Mouse (Mus musculus): Measurements from ENCODE around the gene Cyp1a2. TPM values are rescaled to one million over a fixed set of nuclear protein-coding genes. Genes with fewer than 3 reads are reported as not detected.
A peak's percentile ranks its signal among the peaks of the same experiment; 100 is the strongest.

Gene Cyp1a2
- polyA plus RNA-seq, 1 experiment from 2014 or later: not detected

DNA sequence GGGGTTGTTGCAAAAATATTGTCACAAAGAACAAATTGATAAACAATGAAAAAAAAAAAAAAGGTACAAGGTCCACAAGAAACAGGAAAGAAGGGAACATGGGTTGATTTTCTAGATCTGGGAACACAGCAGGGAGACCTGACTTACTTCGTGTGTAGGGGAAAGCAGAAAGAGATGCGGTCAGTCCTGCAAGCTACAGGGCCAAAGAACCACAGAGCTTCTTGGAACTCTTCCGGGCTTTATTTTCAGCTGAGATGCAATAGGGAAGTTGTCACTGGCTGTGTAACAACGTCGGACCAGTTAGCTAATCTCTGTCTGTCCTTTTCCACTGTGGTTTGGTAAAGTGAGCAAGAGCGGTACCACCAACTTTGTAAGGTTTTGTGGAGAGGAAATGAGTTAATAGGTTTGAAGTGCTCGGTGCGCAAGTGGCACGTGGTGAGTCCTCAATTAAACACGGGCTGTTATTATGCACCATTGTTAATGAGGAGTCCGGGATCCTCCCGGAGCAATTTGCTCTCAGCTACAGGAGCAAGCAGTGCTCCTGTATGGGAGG is 36.9 kb downstream of the Cyp1a2 start:
- under 1% methylated on average over 12 of the region's 12 CpGs for WGBS (ENCODE audit: missing documents)
- H3K79me2 ChIP-seq (ENCODE audit: inconsistent target): peaks cover 34% of the 10 kb centered on the region
- H3K36me3 ChIP-seq (ENCODE audit: inconsistent target): 0 out of 2 replicates have a peak, but pooled peaks cover 3% of the 10 kb centered on the region
- H3K4me3 ChIP-seq (ENCODE audit: inconsistent target): peak overlapping the region; percentile 12; the same call in 1 of the 2 replicates
- peak overlapping the region; percentile 97 for H3K27ac ChIP-seq

DNA sequence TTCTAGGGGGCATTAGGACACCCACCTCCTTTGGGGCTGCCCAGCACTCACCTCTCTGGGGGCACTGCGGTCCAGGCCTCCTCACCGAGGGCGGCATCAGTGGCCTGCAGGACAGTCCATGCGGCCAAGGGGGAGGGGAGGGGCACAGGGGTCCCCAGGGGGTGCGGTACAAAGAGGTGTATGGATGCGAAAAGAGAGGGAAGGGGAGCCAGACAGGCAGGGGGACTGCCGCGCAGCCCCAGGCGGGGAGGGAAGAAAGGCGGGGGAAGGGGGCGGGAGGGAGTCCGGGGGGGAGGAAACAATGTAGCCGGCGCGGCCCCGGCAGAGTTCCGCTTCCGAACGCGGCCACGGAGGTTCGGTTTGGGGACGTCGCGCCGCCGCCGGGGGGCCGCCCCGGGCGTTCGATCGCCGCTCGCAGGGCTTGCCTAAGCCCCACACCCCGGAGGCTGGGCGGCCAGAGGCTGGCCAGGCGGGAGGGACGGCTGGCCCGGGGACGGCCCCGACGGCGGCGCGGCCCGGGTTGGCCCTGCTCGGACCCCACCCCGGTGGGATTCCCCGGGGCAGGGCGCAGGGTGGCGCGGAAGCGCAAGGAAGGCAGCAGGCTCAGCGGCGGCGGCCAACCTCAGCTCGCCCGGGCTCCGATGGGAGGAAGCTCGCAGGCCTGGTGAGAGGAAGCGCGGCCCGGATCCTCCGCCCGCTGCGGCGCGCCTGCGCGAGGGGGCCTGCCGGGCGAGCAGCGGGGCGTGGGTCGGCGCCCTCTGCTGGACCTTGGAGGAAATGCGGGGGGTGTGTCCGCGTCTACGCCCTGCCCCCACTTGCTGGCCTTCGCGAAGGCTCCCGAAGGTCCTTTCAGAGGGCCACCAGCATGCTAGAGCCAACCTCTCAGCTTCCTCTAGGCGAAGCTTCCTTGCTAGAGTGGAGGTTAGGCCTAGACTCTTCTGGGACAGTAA is 38.3 kb downstream of the Cyp1a2 start:
- under 1% methylated on average over 72 of the region's 85 CpGs for WGBS (ENCODE audit: missing documents)
- 0 out of 2 replicates have a peak, but pooled peaks cover 5% of the 10 kb centered on the region for H3K36me3 ChIP-seq (ENCODE audit: inconsistent target)
- peak overlapping the region; percentile 92 for H3K4me3 ChIP-seq (ENCODE audit: inconsistent target)
- peaks cover 48% of the 10 kb centered on the region for H3K79me2 ChIP-seq (ENCODE audit: inconsistent target)
- peak overlapping the region; percentile 97 for H3K27ac ChIP-seq

DNA sequence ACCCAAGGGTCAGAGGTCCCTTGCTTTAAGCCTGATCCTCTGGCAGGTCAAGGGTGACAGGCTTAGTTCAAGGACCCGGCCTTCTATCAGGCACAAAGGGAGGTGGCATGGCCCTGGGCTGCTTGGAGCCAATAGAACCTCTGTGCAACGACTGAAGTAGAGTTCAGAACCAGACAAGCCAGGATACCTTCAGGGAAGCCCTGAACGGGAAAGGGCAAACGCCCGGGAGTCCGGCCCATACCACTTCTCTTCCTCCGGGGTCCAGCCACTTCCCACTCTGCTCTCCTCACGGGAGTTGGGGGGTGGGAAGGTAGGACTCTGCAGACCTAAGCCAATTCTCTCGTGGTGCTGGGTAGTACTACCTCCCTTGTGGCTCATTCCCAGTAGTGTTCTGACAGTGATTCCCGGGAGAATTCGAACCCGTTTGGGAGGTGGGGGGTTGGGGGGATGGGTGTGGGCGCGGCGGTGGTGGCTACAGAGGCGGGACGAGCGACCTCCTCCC is 39.0 kb downstream of the Cyp1a2 start:
- Histone ChIP-seq H3K4me3 (ENCODE audit: inconsistent target) (peak overlapping the region; percentile 92), H3K27ac (peak overlapping the region; percentile 93), H3K36me3 (ENCODE audit: inconsistent target) (0 out of 2 replicates have a peak, but pooled peaks cover 5% of the 10 kb centered on the region), H3K79me2 (ENCODE audit: inconsistent target) (peaks cover 55% of the 10 kb centered on the region)
- under 1% methylated on average over 18 of the region's 18 CpGs for whole genome bisulfite sequencing (ENCODE audit: missing documents)

DNA sequence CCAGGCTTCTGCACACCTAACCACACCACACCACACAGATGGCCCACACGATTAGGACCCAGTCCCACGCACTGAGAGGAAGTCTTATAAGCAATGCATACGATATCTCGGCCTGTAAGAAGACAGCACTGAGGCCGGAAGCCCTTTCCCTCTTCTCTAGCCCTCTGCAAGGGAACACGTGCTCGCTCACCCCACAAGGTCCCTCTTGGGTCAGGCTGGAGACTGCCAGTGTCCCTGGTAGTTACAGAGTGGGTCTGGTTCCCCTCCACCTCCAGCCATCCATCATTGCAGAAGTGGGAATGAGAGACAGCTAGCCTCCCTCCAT is 39.7 kb downstream of the Cyp1a2 start:
- H3K79me2 ChIP-seq (ENCODE audit: inconsistent target): peaks cover 62% of the 10 kb centered on the region
- WGBS (ENCODE audit: missing documents): 0% methylated on average over 6 of the region's 7 CpGs
- 0 out of 2 replicates have a peak, but pooled peaks cover 5% of the 10 kb centered on the region for H3K36me3 ChIP-seq (ENCODE audit: inconsistent target)

DNA sequence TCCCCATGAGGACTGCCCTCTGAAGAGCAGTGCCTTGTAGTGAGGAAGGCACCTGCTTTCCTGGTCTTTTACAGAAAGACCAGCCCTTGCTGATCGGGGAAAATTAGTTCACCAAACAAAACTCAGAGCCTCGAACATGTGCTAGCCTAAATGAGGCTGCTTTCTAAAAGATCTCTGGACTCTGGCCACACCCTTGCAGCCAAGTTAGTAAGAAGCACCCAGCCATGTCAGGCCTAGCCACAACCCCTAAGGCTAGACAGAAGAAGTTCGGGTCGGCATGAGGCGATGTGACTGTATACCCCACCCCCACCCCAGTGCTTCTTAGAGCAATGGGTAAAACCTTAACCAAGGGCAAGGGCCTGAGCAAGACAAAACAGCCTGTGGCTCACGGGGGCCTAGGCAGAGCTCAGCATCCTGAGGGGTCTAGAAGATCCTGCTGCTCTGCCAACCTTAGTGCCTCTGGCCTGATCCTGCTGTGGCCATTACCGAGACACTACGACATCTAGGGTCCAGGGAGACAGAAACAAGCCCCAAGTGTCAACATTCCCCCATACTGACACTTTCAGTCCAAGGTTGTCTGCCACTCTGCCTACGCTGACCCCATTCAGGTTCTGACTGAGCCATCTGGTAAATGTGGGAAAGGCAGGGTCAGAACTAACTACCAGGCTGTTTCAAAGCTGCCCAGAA is 40.2 kb downstream of the Cyp1a2 start:
- H3K27ac ChIP-seq: peak overlapping the region; percentile 93
- H3K4me3 ChIP-seq (ENCODE audit: inconsistent target): peak overlapping the region; percentile 92
- H3K79me2 ChIP-seq (ENCODE audit: inconsistent target): peaks cover 67% of the 10 kb centered on the region
- WGBS (ENCODE audit: missing documents): 9% methylated on average over 9 of the region's 9 CpGs
- H3K36me3 ChIP-seq (ENCODE audit: inconsistent target): 0 out of 2 replicates have a peak, but pooled peaks cover 5% of the 10 kb centered on the region

More for the DNA sequence above, 39.7 kb downstream of the Cyp1a2 start:
- peak overlapping the region; percentile 92 for H3K4me3 ChIP-seq (ENCODE audit: inconsistent target)
- peak overlapping the region; percentile 93 for H3K27ac ChIP-seq

DNA sequence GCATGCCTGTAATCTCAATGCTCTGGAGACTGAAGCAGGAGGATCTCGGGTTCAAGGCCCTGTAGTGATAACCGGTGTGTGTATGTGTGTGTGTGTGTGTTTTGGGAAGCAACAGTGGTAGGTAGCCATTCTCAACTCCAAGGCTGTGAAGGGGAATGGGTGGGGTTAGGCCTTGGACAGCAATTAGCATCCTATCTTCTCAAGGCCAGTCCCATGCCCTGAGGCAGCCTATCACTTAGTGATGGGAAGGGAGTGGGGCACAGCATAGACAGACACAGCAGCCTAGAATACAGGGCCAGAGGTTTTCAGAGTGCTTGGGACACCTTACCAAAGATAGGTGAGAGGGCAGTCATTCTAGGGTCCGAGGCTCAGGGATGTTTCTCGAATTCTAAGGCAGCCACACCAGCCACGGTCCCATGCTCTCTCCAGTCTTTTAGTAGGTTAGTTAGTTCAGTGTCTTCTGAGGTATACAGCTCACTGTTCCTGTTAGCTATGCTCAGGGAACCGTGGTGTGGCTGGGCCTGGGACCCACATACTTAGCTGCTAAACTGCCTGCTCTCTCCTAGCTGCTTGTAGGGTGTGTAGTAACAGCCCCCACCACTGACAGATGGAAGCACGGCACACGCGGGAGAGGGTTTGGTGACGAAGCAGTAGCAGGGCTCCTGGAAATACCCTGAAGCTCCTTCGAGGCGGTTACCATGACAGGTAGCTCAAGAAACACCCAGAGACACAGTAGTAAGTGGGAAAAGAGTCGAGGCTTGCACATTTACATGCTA is 41.5 kb downstream of the Cyp1a2 start:
- Histone ChIP-seq H3K4me3 (ENCODE audit: inconsistent target) (no peak overlapping the region), H3K27ac (peak overlapping the region; percentile 93), H3K36me3 (ENCODE audit: inconsistent target) (0 out of 2 replicates have a peak, but pooled peaks cover 5% of the 10 kb centered on the region), H3K79me2 (ENCODE audit: inconsistent target) (peaks cover 81% of the 10 kb centered on the region)
- WGBS (ENCODE audit: missing documents): 59% methylated on average over 13 of the region's 13 CpGs

DNA sequence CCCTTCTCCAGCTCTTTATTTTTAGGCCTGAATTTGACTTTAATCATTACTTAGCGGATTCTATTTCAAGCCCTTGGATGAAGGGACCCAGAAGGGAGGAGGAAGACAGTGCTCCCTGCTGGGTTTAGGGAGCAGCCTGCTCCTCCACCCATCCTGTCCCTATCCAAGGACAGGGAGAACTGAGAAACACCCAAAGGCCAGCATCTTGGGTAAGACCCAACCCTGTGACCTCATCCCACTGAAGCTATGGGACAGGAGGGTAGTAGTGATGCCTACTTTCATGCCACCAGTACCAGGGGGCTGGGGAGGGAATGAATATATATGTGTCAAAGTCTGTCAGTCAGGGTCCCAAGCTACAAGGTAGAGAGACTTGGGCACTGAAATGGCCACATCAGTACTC is 42.5 kb downstream of the Cyp1a2 start:
- no peak overlapping the region for H3K4me3 ChIP-seq (ENCODE audit: inconsistent target)
- H3K36me3 ChIP-seq (ENCODE audit: inconsistent target): 0 out of 2 replicates have a peak, but pooled peaks cover 5% of the 10 kb centered on the region
- WGBS (ENCODE audit: missing documents): 100% methylated on average over 1 of the region's 1 CpGs
- peaks cover 90% of the 10 kb centered on the region for H3K79me2 ChIP-seq (ENCODE audit: inconsistent target)
- peak overlapping the region; percentile 93 for H3K27ac ChIP-seq

DNA sequence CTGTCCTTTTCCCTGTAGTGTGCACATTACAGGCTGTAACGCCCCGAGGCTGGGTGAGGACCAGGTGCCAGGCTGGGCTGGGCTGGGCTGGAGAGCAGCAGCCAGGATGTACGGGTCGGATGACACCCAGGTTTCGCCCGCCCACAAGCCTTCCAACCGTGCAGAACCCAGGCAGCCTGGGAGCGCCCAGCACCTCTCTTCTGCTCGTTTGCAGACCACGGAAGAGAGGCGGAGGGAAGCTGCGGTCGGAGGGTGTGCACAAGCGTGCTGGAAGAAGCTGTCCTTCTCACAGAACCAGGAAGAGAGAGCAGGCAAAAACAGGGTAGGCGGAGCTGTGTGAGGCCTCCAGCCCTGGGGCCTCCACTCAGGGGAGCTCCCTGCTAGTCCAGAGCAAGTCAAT is 43.1 kb downstream of the Cyp1a2 start:
- under 1% methylated on average over 15 of the region's 15 CpGs for WGBS (ENCODE audit: missing documents)
- Histone ChIP-seq H3K79me2 (ENCODE audit: inconsistent target) (peaks cover 96% of the 10 kb centered on the region), H3K27ac (peak overlapping the region; percentile 93), H3K36me3 (ENCODE audit: inconsistent target) (0 out of 2 replicates have a peak, but pooled peaks cover 6% of the 10 kb centered on the region), H3K4me3 (ENCODE audit: inconsistent target) (no peak overlapping the region; the same call in 1 of the 2 replicates)

DNA sequence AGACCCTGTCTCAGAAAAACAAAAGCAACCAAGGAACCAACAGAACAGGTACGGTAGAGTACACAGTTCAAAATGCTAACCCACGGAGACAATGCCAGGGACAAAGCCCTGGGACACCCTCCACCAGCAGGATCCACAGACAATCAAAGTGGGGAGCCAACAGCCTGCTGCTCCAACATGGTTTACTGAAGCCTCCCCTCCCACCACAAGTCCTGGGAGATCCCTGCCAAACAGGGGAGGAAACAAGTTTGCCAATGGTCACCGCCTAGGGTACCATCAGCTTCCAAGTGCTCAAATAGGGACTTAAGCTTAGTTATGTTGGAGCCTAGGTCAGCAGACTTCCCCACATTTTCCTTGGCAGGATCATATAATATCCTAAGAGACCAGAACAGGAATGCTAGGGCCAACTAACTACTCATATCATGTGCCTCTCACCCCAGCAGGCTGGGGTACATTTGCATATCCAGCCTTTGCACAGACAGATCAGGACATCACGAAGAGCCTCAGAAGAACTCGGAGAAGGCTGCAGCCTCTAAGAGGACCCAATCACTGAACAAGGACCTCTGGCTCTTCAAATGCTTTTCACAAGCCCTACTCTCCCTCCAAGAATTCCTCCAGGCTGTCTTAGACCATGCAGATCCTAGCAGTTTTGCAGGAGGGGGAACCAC is 43.7 kb downstream of the Cyp1a2 start:
- 0 out of 2 replicates have a peak, but pooled peaks cover 9% of the 10 kb centered on the region for H3K36me3 ChIP-seq (ENCODE audit: inconsistent target)
- peak overlapping the region; percentile 93 for H3K27ac ChIP-seq
- H3K79me2 ChIP-seq (ENCODE audit: inconsistent target): peaks cover 100% of the 10 kb centered on the region
- no peak overlapping the region; the same call in 1 of the 2 replicates for H3K4me3 ChIP-seq (ENCODE audit: inconsistent target)
- 39% methylated on average over 5 of the region's 5 CpGs for WGBS (ENCODE audit: missing documents)

DNA sequence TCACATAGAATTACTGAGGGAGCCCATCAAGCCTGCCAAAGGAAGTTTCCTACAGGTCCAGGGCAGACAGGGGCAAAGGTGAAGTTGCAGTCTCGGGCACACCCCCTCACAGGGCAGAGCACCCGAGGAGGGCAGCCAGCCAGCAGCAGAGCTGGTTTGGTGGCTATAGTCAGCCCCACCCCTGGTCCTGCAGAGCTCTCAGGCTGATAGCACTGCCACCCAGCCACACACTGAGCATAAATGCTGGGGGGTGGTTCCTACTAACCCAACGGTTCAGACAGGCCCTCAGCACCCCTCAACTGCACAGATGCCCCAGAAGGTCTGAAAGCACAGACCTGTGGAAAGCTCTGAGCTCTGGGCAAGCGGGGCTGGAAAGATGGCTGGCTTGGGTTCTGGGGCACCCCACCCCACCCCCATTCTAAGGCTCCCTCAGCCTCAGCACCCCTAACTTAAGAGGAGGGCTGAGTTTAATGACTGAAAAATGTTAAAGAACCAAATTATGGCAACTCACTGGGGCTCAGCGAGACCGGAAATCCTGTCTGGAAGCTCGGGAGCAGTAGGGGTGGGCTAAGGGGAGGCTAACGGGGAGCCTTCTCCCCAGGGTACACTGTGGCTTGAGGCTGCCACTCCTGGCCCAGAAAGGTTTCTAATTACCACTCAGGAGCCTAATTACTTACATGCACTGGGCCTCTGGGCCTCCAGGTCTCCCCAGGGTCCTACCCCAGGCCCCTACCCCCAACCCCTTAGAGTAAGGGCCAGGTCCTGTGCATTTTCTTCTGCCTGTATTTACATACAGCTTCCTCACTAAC is 44.6 kb downstream of the Cyp1a2 start:
- WGBS (ENCODE audit: missing documents): 8% methylated on average over 8 of the region's 8 CpGs
- H3K36me3 ChIP-seq (ENCODE audit: inconsistent target): peaks cover 15% of the 10 kb centered on the region; the same call in 1 of the 2 replicates
- H3K4me3 ChIP-seq (ENCODE audit: inconsistent target): no peak overlapping the region
- H3K27ac ChIP-seq: peak overlapping the region; percentile 93
- peaks cover 100% of the 10 kb centered on the region for H3K79me2 ChIP-seq (ENCODE audit: inconsistent target)

DNA sequence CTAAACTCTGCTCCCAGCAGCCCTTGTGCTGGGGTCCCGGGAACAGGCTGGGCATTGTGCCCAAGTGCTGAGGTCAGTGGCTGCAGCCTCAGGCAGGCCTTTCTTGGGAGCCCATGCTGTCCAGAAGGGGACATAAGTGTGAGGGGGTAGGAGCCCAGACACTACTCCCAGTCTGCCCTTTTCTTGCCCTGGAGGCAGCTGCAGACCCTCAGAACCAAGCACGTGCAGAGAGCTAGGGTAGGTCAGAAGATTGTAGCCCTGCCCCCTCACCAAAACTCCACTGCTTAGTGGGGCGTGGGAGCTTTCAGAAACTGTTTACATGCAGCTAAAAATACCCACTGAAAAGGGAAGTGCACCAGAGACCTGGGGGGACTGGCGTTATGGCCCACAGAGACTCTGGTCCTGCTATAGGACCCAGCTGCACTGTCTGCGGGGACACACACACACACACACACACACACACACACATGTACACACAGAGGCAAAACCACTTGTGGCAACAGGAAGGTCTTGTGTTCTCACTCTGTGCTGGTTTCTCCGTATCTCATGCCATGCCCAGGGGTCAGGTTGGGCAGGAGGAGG is 45.7 kb downstream of the Cyp1a2 start:
- peak overlapping the region; percentile 93 for H3K27ac ChIP-seq
- H3K36me3 ChIP-seq (ENCODE audit: inconsistent target): peaks cover 25% of the 10 kb centered on the region; the same call in 1 of the 2 replicates
- H3K79me2 ChIP-seq (ENCODE audit: inconsistent target): peaks cover 100% of the 10 kb centered on the region
- WGBS (ENCODE audit: missing documents): 3% methylated on average over 6 of the region's 6 CpGs
- no peak overlapping the region for H3K4me3 ChIP-seq (ENCODE audit: inconsistent target)

DNA sequence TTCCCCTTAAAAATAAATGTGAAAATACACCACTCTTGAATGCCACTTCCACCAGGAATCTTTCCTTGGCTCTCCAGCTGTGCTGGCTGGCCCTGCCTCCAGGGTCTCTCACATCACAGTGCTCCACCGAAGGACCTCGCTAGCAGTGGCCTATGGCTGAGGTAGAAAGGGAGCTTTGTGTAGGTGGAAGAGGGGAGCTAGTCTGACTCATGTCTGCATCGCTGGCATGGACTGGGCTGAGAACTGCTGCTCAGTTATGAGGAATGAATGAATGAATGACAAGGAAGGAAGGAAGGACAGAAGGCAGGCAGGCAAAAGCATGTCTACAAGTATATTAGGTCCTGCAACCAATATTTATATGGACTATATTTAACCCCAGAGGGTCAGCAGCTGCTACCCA is 46.2 kb downstream of the Cyp1a2 start:
- no peak overlapping the region for H3K4me3 ChIP-seq (ENCODE audit: inconsistent target)
- 32% methylated on average over 3 of the region's 3 CpGs for WGBS (ENCODE audit: missing documents)
- H3K36me3 ChIP-seq (ENCODE audit: inconsistent target): peaks cover 30% of the 10 kb centered on the region; the same call in 1 of the 2 replicates
- H3K27ac ChIP-seq: peak overlapping the region; percentile 93
- peaks cover 100% of the 10 kb centered on the region for H3K79me2 ChIP-seq (ENCODE audit: inconsistent target)

Data from macrophage (primary cell).